Mouse (Mus musculus) left cerebral cortex, adult 9 months (tissue): ENCODE results near the gene Hspa4.
"Not testable (repeated sequence)": the region's sequence is repeated elsewhere in the genome, so short reads cannot be mapped to it uniquely, and the experiment has no call there.

Experiments used
- DNase-seq, 2 experiments: peaks; one replicate each; pipeline ENCODE4 v3.0.0; 2022; ENCODE audit warnings: low spot score in 2 of 2

The Hspa4 gene

DNA sequence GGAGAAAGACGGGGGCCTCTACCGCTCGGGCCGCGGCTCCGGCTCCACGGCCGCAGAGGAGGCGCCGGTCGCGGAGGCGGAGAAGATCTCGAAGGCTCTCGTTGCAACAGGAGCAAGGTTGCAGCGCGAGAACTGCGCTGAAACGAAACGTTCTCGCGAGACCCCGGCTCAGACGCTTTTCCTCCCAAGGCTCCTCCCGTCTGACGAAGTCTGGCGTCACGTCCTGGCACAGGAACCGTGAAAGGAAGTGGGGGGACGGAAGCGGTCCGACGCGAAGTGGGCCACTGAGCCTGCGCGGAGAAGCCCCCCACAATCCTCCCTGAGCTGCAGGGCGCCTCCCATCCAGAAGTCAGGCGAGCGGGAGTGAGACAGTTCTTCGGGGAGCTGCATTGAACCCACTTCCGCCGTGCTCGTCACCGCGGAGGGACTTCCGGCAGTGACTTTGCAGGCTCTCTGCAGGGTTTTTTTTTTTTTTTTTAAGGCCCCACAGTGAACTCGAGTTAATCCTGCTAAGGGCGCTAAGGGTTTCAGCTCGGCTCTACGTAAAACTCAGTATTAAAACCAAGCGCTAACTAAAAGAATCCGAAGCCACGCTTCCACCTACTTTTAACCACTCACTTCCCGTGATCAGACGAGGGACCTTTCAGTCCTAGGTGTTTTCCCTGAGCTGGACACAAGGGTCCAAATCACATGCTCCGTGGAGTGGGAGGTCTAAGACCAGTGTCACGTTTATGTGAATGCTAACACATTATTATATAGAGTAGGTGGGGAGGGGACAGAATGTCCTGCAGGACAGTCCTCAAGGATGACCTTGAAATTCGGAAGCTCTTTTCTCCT, at the start of gene Hspa4:
Hspa4 (minus strand) TSS at position 128 of the 837 bp plus-strand sequence.
- DNase-seq: peak; percentile 97 to 98

DNA sequence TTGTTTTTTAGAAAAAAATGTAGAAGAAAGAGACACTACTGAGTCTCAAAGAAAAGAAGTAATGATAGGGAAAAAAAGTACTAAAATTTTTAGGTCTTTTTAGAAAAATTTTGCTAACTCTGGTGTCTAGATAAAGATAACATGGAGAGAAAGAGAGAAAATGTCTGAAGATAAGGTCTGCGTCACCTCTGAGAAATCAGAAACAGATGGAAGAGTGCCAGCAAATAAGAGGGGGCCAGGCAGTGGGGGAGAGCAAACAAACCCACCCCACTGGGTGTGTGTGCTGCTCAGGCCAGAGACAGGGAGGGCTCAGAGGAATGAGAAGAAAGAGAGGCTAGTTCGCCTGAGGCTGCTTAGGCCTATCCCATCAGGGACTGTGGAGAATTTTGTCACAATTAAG, 45.5 kb upstream of the Hspa4 start:
- no peak for DNase-seq

DNA sequence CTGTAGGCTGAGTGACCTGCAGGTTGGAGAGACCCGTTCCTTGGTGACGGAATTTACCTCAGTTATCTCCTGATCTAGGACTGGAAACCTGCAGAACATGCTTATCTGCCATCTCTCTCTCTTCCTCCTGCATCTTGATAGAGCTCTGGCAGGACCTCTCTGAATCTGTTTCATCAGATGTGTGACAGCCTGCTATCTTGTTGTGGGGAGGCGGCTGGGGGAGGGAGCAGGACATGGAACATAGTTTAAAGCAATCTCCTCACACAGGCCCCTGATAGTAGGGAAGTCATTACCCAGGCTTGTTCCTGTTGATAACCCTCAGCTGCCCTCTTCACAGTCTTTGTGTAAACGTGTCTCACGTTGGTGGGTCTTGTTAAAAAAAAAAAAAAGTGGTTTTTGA, 45.1 kb upstream of the Hspa4 start:
- no peak for DNase-seq

DNA sequence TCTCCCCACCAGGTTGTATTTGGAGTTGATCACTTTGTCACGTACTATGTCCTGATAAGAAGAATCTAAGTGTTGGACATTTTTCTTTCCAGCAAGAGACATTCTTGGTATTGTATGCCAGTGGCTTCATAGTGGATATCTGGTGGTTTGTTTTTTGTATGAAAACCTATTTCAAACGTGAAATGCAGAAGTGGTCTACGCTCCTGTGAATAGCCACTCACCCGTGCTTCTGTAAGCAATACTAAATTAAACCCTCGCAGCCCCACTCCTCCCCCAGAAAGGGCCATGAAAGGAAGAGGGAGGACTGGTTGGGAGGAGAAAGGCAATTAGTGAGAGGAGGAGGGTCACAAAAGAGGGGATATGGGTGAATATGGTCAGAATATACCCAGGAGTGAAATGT, 42.5 kb upstream of the Hspa4 start:
- no peak for DNase-seq

DNA sequence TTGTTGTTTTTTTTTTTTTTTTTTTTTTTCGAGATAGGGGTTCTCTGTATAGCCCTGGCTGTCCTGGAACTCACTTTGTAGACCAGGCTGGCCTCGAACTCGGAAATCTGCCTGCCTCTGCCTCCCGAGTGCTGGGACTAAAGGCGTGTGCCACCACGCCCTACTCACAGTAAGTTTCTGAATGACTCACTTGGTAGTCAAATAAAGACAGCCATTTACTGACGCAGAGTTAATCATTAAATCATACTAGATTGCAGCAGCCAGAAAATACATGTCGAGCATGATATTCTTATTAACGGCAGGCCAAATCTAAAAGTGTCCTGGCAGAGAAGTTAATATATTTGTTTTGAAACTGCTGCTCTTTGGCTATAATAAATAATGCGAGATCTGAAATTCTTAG, 40.8 kb upstream of the Hspa4 start:
- not testable (repeated sequence) for DNase-seq

DNA sequence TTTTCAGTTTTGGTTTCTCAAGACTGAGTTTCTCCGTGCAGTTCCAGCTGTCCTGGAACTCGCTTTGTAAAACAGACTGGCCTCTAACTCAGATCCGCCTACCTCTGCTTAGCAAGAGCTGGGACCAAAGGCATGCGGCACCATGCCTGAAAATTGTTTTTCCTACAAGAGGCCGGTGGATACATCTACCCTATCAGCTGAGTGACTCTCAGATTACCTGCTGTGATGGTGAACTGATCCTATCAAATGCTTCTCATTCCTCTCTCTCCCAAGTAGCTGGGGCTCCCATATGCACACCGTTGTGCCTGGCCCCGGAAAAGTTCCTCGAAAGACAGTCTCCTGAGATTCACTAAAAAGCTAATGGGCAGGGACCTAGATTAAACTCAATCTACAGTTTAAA, 37.4 kb upstream of the Hspa4 start:
- no peak for DNase-seq

DNA sequence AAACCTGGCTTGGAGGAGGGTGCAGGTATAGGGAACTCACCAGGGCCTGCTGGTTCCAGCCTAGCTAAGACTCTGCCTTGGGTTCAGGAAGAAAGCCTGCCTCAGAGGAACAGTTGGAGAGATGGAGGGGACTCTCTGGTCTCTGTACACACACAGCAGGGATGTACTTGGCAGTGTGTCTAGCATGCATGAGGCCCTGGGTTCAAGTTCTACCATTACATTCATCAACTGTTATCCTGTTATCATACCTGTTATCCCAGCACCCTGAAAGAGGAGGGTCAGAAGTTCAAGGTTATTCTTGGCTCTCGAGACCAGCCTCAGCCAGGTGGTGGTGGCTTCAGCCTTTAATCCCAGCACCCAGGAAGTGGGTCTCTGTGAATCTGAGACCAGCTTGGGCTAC, 36.7 kb upstream of the Hspa4 start:
- DNase-seq: no peak

DNA sequence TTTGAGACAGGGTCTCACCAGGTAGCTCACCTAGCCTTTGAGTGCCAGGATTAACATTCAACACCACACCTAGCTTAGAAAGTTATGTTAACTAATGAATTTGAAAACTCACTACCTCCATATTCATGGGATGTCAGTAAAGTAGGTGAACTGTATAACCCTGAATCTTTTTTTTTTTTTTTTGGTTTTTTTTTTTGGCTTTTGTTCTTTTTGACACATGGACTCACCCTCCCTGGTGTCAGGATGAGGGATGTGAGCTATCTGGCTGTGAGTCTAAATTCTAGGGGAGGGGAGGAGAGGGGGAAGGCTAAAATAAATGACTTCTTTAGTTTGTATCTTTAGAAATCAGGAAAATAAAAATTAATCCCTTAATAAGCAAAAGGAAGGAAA, 35.9 kb upstream of the Hspa4 start:
- no peak for DNase-seq

DNA sequence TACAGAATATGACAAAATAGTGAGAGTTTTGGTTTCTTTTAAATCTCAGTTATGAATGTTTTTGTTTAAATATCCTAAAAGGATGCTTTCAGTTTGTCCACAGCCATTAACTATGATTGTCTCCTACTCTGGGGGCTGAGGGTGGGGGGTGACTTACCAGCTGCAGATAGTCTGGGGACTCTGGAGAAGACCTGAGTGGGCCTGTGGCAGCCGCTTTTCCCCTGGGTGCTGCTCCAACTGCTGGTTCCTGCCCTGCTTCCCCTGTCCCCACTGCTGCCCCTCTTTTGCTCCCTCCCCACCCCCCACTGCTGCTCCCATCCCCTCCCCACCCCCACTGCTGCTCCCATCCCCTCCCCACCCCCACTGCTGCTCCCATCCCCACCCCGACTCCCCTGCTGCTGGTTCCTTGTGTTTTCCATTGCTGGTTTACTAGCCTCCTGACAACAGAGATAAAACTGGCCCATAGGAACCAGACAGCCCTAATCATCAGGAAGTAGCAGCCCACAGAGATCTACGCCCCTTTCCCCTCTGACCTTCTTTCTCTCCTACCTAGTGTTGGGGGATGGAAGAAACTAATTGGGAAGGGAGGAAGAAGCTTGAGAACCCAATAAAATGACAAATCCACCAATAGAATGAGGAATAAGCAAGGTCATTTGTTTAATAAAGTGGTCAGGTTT, 35.4 kb upstream of the Hspa4 start:
- DNase-seq: no peak

DNA sequence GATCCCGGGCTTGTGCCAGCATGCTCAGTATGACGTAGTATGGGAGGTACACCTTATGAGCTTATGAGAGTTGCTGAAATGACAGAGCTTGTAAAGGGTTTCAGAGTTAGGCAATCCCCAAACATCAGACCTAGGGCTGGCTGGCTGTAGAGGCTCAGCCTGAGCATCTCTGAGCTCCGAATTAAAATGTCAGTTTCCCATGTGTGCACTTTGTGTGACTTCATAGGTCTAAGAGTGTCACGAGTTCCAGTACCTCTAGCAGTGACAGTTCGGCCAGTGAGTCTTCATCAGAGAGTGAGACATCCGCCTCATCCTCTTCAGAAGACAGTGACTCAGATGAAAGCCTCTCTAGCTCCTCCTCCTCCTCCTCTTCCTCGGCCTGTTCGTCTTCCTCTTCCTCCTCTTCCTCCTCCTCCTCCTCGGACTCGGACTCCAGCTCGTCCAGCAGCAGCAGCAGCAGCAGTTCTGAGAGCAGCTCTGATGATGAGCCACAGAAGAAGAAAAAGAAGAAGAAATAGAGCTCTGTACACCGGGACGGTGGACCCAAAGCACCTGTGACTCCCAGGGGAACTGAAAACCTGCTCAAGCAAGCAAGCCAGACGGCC, 31.9 kb upstream of the Hspa4 start:
- DNase-seq: no peak

DNA sequence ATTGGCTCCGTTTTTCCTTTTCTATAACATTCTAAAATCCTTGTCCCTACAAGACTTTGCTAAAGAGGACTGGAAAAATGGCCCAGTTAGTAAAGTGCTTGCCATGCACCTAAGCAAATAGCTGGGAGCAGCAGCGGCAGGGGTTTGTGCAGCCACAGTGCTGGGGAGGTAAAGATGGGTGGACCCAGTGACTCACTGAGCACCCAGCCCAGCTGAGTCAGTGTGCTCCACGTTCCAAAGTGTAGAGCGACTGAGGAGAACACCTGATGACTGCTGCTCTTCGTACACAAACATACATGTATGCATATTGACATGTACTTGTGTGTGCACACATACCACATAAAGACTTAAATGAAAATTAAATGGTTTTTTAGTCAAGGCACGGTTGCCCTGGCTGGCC, 30.9 kb upstream of the Hspa4 start:
- DNase-seq: no peak

DNA sequence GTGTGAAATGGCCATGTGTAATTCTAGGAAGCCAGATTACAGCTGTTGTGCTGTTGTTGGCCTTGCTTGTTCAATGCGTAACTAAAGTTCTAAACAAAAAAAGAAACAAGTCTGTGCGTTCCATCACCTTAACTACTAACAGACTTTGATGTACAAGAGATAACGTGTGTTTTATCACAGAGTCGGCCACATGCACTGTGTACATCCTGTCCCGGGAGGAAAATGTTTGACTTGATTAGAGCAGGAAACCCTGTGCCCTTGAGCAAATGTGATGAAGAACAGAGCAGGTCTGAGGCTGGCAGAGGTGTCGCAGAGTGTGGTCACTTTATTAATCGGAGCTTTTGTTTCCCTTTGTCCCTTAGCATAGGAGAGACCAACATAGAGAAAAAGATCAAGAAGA, 30.1 kb upstream of the Hspa4 start:
- DNase-seq: no peak

DNA sequence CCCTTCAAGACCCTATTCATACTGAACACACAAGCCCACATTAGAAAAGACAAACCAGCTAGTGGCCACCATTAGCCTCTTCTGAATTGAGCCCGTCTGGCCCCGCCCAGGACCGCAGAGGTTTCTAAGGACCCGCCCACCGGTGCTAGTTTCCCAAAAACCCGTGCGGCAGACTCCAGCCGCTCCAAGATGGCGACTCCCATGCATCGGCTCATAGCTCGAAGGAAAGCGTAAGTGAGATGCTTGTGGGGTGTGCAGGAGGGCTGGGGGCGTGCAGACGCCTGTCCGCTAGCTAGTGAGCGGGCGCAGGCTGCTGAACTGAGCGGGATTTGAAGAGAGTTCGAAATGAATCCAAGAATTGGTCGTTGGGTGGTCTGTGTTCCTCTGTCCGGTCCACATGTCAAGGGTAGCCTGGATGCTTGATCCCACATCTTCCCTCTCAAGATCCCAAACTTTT, 24.3 kb upstream of the Hspa4 start, which contains the start of gene Zcchc10:
Zcchc10 (plus strand) TSS at position 168 of the 457 bp plus-strand sequence.
- DNase-seq: peak; percentile 59 to 90

DNA sequence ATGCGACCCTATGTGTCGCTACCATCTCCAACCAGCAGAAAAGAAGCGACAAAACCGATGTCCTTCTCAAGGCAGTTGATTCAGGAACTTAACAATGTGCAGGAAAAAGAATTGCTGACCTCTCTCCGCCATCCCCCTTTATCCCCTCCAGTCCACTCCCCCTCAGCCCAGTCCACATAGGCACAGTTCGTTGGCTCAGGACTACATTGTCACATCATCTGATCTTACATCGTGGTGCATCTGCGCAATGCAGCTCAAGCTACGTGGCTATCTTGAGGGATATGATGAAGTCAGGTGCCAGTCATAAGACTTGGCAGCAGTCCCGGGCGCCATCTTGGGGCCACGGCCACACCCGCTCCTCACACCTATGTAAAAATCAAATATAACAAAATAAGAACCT, 19.6 kb upstream of the Hspa4 start:
- not testable (repeated sequence) for DNase-seq

DNA sequence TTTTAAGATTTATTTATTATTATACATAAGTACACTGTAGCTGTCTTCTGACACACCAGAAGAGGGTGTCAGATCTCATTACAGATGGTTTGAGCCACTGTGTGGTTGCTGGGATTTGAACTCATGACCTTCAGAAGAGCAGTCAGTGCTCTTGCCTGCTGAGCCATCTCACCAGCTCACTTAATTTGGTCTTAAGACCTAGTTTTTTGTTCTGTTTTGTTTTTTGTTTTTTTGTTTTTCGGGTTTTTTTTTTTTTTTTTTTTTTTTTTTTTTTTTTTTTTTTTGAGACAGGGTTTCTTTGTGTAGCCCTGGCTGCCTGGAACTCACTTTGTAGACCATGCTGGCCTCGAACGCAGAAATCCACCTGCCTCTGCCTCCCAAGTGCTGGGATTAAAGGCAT, 18.3 kb upstream of the Hspa4 start:
- DNase-seq: not testable (repeated sequence)

DNA sequence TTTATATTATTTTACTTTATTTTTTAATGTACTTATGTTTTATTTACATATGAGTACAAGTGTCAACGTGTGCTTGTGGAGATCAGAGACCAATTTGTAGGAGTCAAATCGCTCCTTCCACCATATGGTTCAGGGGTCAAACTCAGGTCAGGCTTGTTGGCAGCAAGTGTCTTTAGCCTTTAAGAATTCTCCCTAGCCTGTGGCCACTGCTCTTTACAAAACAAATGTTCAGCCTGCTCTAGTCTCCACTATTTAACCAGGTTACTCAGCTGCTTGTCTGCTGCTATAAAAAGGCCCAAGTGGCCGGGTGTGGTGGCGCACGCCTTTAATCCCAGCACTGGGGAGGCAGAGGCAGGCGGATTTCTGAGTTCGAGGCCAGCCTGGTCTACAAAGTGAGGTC, 17.8 kb upstream of the Hspa4 start:
- DNase-seq: no peak

DNA sequence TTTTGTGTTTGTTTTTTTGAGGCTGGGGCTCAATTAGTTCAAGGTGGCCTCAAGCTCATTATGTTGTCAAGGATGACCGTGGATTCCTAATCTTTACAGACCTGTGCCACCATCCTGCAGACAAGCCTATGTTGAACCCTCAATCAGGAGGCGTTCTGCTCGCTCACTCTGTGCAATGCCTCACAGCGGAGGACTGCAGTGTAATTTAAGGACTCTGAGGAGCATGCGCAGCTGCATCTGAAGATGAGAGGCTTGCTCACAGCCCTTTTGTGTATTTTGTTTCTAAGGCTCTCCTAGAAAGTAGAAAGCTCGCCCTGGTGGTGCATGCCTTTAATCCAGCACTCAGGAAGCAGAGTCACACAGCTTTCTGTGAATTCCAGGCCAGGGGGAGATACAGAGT, 16.7 kb upstream of the Hspa4 start:
- no peak for DNase-seq

DNA sequence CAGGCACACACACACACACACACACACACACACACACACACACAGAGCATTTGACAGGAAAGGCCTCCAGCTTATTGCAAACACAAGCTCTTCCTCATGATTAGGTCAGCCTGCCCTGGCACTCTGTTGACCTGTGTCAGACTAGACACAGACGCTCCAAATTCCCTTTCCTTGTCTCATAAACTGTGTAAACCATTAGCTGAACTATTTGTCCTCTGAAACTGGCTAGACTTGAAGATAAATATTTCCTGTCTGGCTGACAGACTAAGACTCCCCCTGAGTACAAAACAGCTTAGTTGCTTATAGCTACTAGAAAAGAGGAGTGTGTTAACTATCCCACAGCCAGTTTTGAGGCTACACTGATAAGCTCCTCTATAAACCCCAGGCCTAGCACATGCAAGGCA, 14.5 kb upstream of the Hspa4 start:
- DNase-seq: no peak

DNA sequence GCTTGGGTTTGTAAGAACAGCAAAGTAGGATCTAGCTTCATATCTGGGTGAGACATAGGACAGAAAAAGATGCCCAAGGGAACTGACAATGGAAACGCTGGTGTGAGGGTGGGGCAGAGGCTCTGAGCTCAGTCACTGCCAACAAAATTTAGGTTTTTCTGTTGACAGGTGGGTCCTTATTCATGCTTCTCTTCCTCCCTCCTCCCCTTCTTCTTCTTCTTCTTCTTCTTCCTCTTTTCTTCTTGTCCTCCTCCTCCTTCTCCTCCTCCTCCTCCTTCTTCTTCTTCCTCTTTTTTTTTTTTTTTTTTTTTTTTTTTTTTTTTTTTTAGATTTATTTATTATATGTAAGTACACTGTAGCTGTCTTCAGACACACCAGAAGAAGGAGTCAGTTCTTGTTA, 12.6 kb upstream of the Hspa4 start:
- not testable (repeated sequence) for DNase-seq

DNA sequence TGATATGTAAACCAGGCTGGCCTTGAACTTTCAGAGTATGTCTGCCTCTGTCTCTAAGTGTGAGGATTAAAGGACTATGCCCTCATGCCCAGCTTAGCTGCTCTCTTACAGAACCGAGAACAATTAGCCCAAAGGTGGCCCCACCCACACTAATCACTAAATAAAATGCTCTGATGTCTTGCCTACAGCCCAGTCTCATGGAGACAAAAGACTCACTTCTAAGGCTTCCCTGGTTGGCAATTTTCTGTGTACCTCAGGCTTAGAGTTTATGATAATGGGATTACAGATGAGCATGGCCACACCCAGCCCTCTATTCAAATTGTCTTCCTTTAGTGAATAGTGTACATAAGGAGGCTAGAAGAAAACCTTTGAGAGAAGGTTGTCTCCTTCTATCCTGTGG, 11.1 kb upstream of the Hspa4 start:
- no peak for DNase-seq

DNA sequence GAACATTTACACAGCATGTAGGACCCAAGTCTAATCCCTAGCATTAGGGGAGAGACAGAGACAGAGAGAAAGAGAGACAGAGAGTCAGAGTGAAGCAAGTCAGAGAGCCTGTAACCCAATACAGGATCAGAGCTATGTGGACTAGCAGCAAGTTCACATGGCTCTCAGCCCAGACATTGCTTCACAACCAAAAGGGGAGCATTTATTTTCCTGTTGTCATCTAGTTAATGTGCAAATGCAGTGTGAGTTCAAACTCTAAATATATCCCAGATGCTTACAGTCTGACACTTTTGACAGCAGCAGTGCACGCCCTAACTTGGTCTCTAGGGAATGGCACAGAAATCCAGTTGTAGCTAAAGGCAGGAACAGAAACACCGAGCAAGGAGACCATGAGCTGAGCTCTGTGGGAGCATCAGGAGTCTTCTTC, 8.6 kb upstream of the Hspa4 start:
- no peak for DNase-seq

DNA sequence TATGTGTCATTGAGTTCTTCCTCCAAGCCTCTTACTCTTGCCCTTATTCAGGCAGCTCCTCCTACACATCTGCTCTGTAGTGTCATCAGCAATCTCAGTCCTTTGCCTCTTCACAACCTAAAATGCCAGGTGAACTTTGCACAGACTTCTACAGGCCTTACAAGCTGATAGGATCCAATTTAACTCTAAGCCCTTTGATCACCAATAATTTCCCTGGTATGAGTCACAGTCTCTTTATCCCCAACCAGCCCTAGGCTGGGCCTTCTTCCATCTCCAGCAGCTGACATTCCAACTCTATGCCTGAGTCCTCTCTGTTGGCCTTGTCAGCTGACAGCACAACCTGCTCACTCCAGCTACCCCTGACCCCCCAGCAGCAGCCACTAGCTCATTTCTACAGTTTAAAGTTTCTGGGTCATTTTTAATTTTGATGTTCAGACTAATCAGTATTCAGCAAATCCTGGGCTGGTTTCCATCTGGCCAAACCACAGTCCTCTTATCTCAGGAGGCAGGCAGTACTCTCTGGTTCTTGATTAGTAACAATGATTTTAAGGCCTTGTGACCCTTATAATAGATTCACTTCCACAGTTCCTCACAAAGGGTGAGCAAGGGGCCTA, 8.1 kb upstream of the Hspa4 start:
- DNase-seq: no peak
